Mouse (Mus musculus) stomach, embryonic 16.5 days (tissue): ENCODE results near the gene Cdh4. TPM values are rescaled to one million over a fixed set of nuclear protein-coding genes. Genes with fewer than 3 reads are reported as not detected.

ENCODE experiments used
- ATAC-seq: fragments of 200-750 bp; cut with Nextera tagmentation; 2 replicates; pipeline ENCODE4 v1.8.0; 2017; ENCODE audit warnings: moderate number of reproducible peaks, moderate TSS enrichment; ENCODE audit not compliant: insufficient read depth, low FRiP score
- H3K27ac ChIP-seq: fragments of 300-500 bp; sonication (generic); 2 replicates; pipeline ENCODE4 v1.5.1; 2014; ENCODE audit warnings: low read length
- H3K27me3 ChIP-seq: fragments of 300-500 bp; sonication (generic); 2 replicates; pipeline ENCODE4 v1.6.1; 2014; ENCODE audit warnings: low read length, control low read depth, mixed read lengths; ENCODE audit not compliant: control insufficient read depth, insufficient read depth
- H3K36me3 ChIP-seq: fragments of 300-500 bp; sonication (generic); 2 replicates; pipeline ENCODE4 v1.6.1; 2014; ENCODE audit warnings: low read length; ENCODE audit not compliant: control insufficient read depth, insufficient read depth
- H3K4me1 ChIP-seq: fragments of 300-500 bp; sonication (generic); 2 replicates; pipeline ENCODE4 v1.6.1; 2014; ENCODE audit warnings: low read length, control low read depth, mixed read lengths; ENCODE audit not compliant: control insufficient read depth, insufficient read depth
- H3K4me2 ChIP-seq: fragments of 300-500 bp; sonication (generic); 2 replicates; pipeline ENCODE4 v1.6.1; 2014; ENCODE audit warnings: low read depth, low read length, mixed read lengths
- H3K4me3 ChIP-seq: fragments of 300-500 bp; sonication (generic); replicated peaks from 2 replicates; pipeline ENCODE4 v1.5.1; 2014; ENCODE audit warnings: mild to moderate bottlenecking, low read length
- H3K9ac ChIP-seq: fragments of 300-500 bp; sonication (generic); 2 replicates; pipeline ENCODE4 v1.6.1; 2014; ENCODE audit warnings: low read length
- H3K9me3 ChIP-seq: fragments of 300-500 bp; sonication (generic); replicated peaks from 2 replicates; pipeline ENCODE4 v1.6.1; 2016; ENCODE audit warnings: low read length, control low read depth; ENCODE audit not compliant: control insufficient read depth
- WGBS: fragments of 180-500 bp; shearing (Covaris S2); extraction: QIAGEN DNeasy Blood & Tissue Kit; methylation state at CpG from one replicate; pipeline ENCODE4 v1.1.7; 2014; 5-methylcytosine and 5-hydroxymethylcytosine counted together
- polyA plus RNA-seq: library from polyadenylated mRNA; unstranded; fragments of >200 nt; fragmentation: Nextera tagmentation; extraction: Ambion mirVana; gene quantifications from 2 replicates; pipeline ENCODE4 v1.2.1, GENCODE M21; 2015

The Cdh4 gene
- polyA plus RNA-seq, 1 experiment from 2014 or later: 4.4 TPM

DNA sequence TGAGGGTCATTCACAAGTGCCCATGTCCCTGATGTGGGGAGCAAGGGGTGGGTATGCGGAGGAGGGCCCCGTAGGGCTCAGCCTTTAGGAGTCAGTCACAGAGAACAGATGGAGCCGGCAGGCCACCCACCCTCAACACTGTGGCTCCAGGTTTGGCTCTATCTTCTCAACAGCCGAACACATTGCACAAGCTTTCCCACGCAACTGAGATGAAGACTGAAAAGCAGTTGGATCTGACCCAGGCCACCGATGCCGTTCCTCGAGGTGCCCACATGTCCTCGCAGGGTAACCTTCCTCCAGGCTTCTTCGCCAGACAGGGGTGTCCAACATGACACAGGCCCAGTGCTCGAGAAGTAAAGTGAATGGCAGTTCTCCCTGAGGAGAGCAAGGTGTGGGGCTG is 144.2 kb downstream of the Cdh4 start:
- H3K36me3 ChIP-seq: no peaks in the 10 kb centered on the region
- no peak overlapping the region for H3K9ac ChIP-seq
- no peak for ATAC-seq
- no peak overlapping the region for H3K4me2 ChIP-seq
- no peak overlapping the region for H3K4me3 ChIP-seq
- 86% methylated on average over 11 of the region's 11 CpGs for WGBS
- H3K27ac ChIP-seq: no peak overlapping the region
- H3K27me3 ChIP-seq: no peaks in the 10 kb centered on the region
- no peaks in the 10 kb centered on the region for H3K4me1 ChIP-seq
- no peaks in the 10 kb centered on the region for H3K9me3 ChIP-seq

DNA sequence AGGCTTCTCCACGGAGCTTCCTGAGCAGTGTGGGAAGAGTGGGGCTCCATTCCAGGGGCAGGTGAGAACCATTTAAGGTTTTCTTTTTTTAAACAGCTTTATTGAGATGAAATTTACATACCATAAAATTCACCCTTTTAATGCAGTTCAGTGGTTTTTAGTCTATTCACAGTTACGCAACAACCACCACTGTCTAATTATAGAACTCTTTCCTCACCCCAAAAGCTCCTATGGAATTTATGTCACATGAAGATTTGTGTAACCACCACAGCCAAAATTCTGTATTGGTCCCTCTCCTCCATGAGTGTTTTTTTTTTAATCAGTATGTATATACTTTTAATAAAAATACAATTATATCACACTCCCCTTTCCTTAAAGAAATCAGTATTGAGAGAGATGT is 144.8 kb downstream of the Cdh4 start:
- no peak for ATAC-seq
- Histone ChIP-seq H3K9me3 (no peaks in the 10 kb centered on the region), H3K9ac (no peak overlapping the region), H3K36me3 (no peaks in the 10 kb centered on the region), H3K4me2 (no peak overlapping the region), H3K27me3 (no peaks in the 10 kb centered on the region), H3K4me1 (no peaks in the 10 kb centered on the region), H3K4me3 (no peak overlapping the region), H3K27ac (no peak overlapping the region)
- WGBS: 78% methylated on average over 2 of the region's 2 CpGs

DNA sequence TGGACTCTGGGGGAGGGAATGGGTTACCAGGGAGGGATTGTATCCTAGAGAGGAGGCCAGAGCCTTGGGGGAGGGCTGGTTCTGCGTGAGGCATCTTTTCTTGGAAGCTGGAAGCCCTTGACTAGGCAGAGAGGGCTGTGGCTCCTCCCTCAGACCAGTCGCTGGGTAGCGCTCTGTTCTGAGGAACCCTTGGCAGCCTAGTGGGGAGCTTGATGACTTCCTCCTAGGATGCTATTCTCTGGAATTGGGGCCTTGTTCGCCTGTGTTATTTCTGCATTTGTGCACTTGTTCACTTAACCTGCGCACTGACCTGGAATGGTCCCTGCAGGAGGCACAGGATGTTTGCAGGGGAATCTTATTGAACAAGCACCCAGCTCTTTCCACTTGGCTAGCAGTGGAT is 149.4 kb downstream of the Cdh4 start:
- H3K9me3 ChIP-seq: no peaks in the 10 kb centered on the region
- no peaks in the 10 kb centered on the region for H3K36me3 ChIP-seq
- H3K27me3 ChIP-seq: no peaks in the 10 kb centered on the region
- no peak for ATAC-seq
- no peak overlapping the region for H3K4me2 ChIP-seq
- no peak overlapping the region for H3K4me3 ChIP-seq
- no peaks in the 10 kb centered on the region for H3K4me1 ChIP-seq
- 62% methylated on average over 5 of the region's 5 CpGs for WGBS
- no peak overlapping the region for H3K27ac ChIP-seq
- H3K9ac ChIP-seq: no peak overlapping the region

DNA sequence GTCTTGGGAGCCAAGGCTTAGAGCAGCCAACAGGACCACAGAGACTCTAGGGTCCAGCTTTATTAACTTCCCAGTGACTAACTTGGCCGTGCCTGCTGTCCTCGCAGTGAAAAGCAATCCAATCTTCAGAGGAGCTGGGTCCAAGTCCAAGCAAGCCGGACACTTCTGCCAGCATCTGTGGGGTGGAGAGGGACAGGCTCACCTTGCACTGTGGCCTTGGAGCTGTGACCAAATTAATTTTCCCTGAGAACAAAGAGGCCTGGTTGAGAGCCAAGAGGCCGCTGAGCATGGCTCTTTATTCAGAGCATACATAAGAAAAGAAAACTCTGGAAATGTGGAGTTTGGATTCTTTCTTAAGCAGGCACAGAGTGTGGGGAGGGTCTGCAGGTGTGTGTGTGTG is 152.8 kb downstream of the Cdh4 start:
- 86% methylated on average over 4 of the region's 4 CpGs for WGBS
- H3K36me3 ChIP-seq: no peaks in the 10 kb centered on the region
- no peaks in the 10 kb centered on the region for H3K4me1 ChIP-seq
- H3K4me3 ChIP-seq: no peak overlapping the region
- H3K27me3 ChIP-seq: no peaks in the 10 kb centered on the region
- ATAC-seq: no peak
- no peak overlapping the region for H3K27ac ChIP-seq
- H3K9ac ChIP-seq: no peak overlapping the region
- H3K4me2 ChIP-seq: no peak overlapping the region
- no peaks in the 10 kb centered on the region for H3K9me3 ChIP-seq

DNA sequence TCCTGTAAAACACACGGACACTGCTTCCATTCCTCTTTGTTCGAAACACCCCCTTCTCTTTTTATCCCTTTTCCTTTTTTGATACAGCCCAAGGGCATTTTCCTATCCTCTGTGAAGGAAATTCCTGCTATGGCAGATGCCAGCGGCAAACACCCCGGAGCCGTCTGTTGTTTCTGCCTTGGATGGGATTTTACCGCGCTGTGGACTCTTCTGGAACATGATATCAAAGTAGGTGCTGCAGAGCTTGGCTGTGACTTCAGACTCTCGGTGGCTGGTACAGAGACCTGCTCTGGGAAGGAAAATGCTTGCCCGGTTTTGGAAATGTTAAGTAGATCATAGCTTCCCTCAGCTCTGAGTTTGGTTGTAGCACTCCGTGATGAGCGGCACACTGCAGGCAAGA is 156.7 kb downstream of the Cdh4 start:
- no peaks in the 10 kb centered on the region for H3K36me3 ChIP-seq

DNA sequence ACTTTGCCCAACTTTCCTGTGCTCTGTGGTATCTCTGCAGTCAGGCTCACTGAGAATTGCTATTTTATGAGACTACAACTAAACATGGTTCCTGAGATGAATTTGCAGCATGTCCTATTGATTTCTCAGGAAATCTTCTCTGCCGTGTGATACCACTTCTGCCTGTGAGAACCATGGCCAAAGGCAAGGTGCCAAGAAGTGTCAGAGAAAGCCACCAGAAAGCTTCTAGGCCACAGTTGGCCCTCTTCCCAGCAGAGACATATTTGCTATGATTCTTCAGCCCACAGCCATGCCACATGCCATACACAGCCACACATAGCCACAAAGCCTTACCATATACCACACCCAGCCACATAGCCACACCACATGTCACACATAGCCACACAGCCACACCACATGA is 157.7 kb downstream of the Cdh4 start:
- no peak overlapping the region for H3K4me3 ChIP-seq
- no peak overlapping the region for H3K27ac ChIP-seq
- H3K9ac ChIP-seq: no peak overlapping the region
- H3K36me3 ChIP-seq: no peaks in the 10 kb centered on the region
- no peaks in the 10 kb centered on the region for H3K27me3 ChIP-seq
- no peaks in the 10 kb centered on the region for H3K4me1 ChIP-seq
- 63% methylated on average over 1 of the region's 1 CpGs for WGBS
- no peak overlapping the region for H3K4me2 ChIP-seq
- ATAC-seq: no peak
- H3K9me3 ChIP-seq: no peaks in the 10 kb centered on the region

More for the DNA sequence above, 156.7 kb downstream of the Cdh4 start:
- no peaks in the 10 kb centered on the region for H3K27me3 ChIP-seq
- no peaks in the 10 kb centered on the region for H3K4me1 ChIP-seq
- 90% methylated on average over 11 of the region's 11 CpGs for WGBS
- no peaks in the 10 kb centered on the region for H3K9me3 ChIP-seq
- no peak overlapping the region for H3K4me2 ChIP-seq
- no peak for ATAC-seq
- no peak overlapping the region for H3K9ac ChIP-seq
- H3K4me3 ChIP-seq: no peak overlapping the region
- H3K27ac ChIP-seq: no peak overlapping the region

DNA sequence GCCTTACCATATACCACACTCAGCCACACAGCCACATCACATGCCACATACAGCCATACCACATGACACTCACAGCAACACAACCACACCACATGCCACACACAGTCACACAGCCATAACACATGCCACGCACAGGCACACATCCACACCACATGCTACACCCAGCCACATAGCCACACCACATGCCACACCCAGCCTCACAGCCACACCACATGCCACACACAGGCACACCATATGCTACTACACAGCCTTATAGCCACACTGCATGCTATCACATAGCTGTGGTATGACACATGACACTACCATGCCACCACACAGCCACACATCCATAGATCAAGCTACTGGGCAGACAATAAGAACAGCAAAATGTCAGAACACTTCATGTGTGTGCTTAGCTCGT is 158.1 kb downstream of the Cdh4 start:
- Histone ChIP-seq H3K4me1 (no peaks in the 10 kb centered on the region), H3K9me3 (no peaks in the 10 kb centered on the region), H3K36me3 (no peaks in the 10 kb centered on the region), H3K4me3 (no peak overlapping the region), H3K27ac (no peak overlapping the region), H3K9ac (no peak overlapping the region), H3K27me3 (no peaks in the 10 kb centered on the region), H3K4me2 (no peak overlapping the region)
- WGBS: 81% methylated on average over 2 of the region's 2 CpGs
- no peak for ATAC-seq

DNA sequence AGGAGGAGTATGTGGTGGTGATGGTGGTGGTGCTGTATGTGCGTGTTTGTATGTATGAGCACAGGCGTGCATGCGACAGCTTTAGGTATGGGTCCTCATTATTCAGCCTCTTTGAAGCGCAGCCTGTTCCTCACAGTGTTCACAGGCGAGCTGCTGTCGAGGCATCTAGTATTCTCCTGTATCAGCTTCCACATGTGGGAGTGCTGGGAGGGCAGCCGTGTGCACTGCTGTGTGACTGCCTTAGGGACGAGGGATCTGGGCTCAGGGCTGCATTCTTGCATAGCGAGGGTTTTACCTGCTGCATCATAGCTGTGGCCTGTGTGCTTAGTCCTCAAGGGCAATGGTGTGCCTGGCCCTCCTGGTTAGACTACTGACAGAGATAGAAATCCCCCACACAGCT is 158.9 kb downstream of the Cdh4 start:
- no peak for ATAC-seq
- Histone ChIP-seq H3K27ac (no peak overlapping the region), H3K36me3 (no peaks in the 10 kb centered on the region), H3K9me3 (no peaks in the 10 kb centered on the region), H3K4me2 (no peak overlapping the region), H3K27me3 (no peaks in the 10 kb centered on the region), H3K9ac (no peak overlapping the region), H3K4me1 (no peaks in the 10 kb centered on the region), H3K4me3 (no peak overlapping the region)
- WGBS: 87% methylated on average over 9 of the region's 9 CpGs

DNA sequence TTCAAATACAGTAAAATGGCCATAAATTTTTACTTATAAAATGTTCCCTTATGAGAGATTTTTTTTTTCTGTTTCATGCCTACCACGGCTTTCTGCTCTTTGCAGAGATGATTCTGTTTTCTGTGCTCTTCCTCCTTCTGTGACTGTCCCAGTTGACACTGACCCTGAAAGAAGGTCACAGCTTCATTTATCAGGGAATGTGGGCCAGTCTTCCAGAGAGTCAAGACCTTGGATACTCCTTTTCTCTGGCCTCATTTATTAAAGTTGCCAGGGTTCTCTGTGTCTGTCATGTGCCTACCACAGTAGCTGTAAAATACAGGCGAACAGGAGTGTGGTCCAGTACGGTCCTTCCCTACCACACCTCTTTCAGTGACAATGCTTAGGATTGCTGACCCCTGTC is 162.5 kb downstream of the Cdh4 start:
- Histone ChIP-seq H3K4me2 (no peak overlapping the region), H3K4me3 (no peak overlapping the region), H3K9me3 (no peaks in the 10 kb centered on the region), H3K9ac (no peak overlapping the region), H3K4me1 (no peaks in the 10 kb centered on the region), H3K27ac (no peak overlapping the region), H3K27me3 (no peaks in the 10 kb centered on the region), H3K36me3 (no peaks in the 10 kb centered on the region)
- no peak for ATAC-seq
- WGBS: 71% methylated on average over 3 of the region's 3 CpGs

DNA sequence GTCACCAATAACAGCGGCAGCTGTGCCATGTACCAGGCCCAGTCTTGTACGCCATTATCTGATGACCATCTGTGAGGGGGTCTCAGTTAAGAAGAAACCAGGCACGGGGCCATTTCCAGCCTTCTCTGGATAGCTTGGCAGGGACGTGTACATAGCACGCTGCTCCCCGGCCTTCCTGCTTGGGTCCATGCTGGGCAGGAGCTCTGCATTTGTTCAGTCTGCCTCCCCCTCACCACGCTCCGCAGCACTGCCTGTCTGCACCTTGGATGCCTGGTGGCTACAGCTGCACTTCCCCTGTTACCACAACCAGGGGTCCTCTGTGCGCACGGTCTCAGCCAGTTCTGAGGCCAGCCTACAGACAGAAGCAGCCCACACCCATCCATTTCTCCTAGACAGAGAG is 163.0 kb downstream of the Cdh4 start:
- WGBS: 79% methylated on average over 10 of the region's 10 CpGs
- no peaks in the 10 kb centered on the region for H3K9me3 ChIP-seq
- H3K4me2 ChIP-seq: no peak overlapping the region
- no peak overlapping the region for H3K27ac ChIP-seq
- no peaks in the 10 kb centered on the region for H3K4me1 ChIP-seq
- H3K4me3 ChIP-seq: no peak overlapping the region
- no peaks in the 10 kb centered on the region for H3K27me3 ChIP-seq
- no peak for ATAC-seq
- H3K36me3 ChIP-seq: no peaks in the 10 kb centered on the region
- no peak overlapping the region for H3K9ac ChIP-seq
